Mouse (Mus musculus): ENCODE measurements around the gene Prr19.

DNA sequence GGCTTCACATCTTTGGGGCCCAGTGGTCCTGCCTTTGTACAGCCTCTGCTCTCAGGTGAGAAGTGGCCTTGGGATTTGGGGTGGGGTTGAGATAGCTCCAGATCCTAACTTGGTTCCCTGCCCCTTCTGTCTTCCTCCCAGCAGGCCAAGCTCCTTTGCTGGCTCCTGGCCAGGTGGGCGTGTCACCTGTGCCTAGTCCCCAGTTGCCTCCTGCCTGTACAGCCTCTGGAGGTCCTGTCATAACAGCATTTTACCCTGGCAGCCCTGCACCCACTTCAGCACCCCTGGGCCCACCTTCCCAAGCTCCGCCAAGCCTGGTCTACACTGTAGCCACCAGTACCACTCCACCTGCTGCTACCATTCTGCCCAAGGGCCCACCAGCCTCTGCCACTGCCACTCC, 10.3 kb upstream of the Prr19 start:
- TF ChIP-seq CTCF (IDR thresholded peaks at IDR 0.05; ENCODE audit: low read depth) (no peak), EP300 (IDR thresholded peaks at IDR 0.05; ENCODE audit: low read depth) (no peak)

All from liver, postnatal 0 days (tissue).